15 mouse cellular contexts compared by ENCODE assay signal in genomic region chr11:81838426-81838825, GRCm38 (mm10). TPM values are rescaled to one million over a fixed set of nuclear protein-coding genes. Genes with fewer than 3 reads are reported as not detected.
"Had no signal": no experiment of that assay in that cellular context is flagged by ENCODE, and none has a peak within 500 bp of the region (broad histone marks: within the 10 kb centered on the region; RNA-seq: fewer than 3 reads in every experiment).

No protein-coding gene starts in this region.

- H3K36me3 ChIP-seq: intestine, embryonic 15.5 days; limb, embryonic 13.5 days had no signal

- DNase-seq: kidney, adult 18-20 months; kidney, postnatal 10 days; kidney, postnatal 4 days; left cerebral cortex, postnatal 4 days; lung, adult 2 months; lung, postnatal 36 days had no signal

- H3K4me1 ChIP-seq: intestine, embryonic 15.5 days; limb, embryonic 13.5 days had no signal

- H3K9me3 ChIP-seq: intestine, embryonic 15.5 days; limb, embryonic 13.5 days had no signal

- H3K27me3 ChIP-seq: intestine, embryonic 15.5 days; limb, embryonic 13.5 days had no signal

- H3K27ac ChIP-seq: intestine, embryonic 15.5 days; layer of hippocampus, adult 2 months; limb, embryonic 13.5 days; liver, embryonic 14.5 days; stomach, postnatal 0 days had no signal

- H3K4me3 ChIP-seq: intestine, embryonic 15.5 days; layer of hippocampus, adult 2 months; limb, embryonic 13.5 days had no signal

- ATAC-seq: intestine, embryonic 15.5 days; lung, postnatal 0 days had no signal

- H3K4me2 ChIP-seq: intestine, embryonic 15.5 days; limb, embryonic 13.5 days had no signal

- H3K9ac ChIP-seq: intestine, embryonic 15.5 days; limb, embryonic 13.5 days; liver, embryonic 14.5 days had no signal

RNA-seq across cellular contexts. Expression of gene 5530401A14Rik, which starts 22.0 kb away (rescaled TPM):
- total RNA-seq: liver, adult 2 months; megakaryocyte progenitor cell, adult 5-6 weeks had no signal
- polyA plus RNA-seq: intestine, embryonic 15.5 days; kidney, embryonic 14.5 days; limb, embryonic 13.5 days; liver, adult 2 months; liver, embryonic 14.5 days; lung, adult 2 months; lung, postnatal 0 days; stomach, postnatal 0 days had no signal
